Mouse (Mus musculus) limb, embryonic 12.5 days (tissue): ENCODE measurements around the gene Pkn1. TPM values are rescaled to one million over a fixed set of nuclear protein-coding genes. Genes with fewer than 3 reads are reported as not detected.

Source experiments
- ATAC-seq: fragments of 200-750 bp; cut with Nextera tagmentation; 2 replicates; pipeline ENCODE4 v1.8.0; 2017; ENCODE audit warnings: low read depth, moderate TSS enrichment; ENCODE audit not compliant: insufficient number of reproducible peaks, insufficient read depth, low FRiP score, low TSS enrichment
- H3K27ac ChIP-seq: fragments of 300-500 bp; sonication (generic); 2 replicates; pipeline ENCODE4 v1.5.1; 2016; ENCODE audit warnings: mild to moderate bottlenecking, moderate library complexity
- H3K27me3 ChIP-seq: fragments of 300-500 bp; sonication (generic); 2 replicates; pipeline ENCODE4 v1.6.1; 2016; ENCODE audit warnings: mild to moderate bottlenecking, moderate library complexity
- H3K36me3 ChIP-seq: fragments of 300-500 bp; sonication (generic); 2 replicates; pipeline ENCODE4 v1.6.1; 2016; ENCODE audit warnings: mild to moderate bottlenecking, moderate library complexity
- H3K4me1 ChIP-seq: fragments of 300-500 bp; sonication (generic); replicated peaks from 2 replicates; pipeline ENCODE4 v1.6.1; 2016
- H3K4me2 ChIP-seq: fragments of 300-500 bp; sonication (generic); 2 replicates; pipeline ENCODE4 v1.6.1; 2016; ENCODE audit warnings: mild to moderate bottlenecking, moderate library complexity
- H3K4me3 ChIP-seq: fragments of 300-500 bp; sonication (generic); replicated peaks from 2 replicates; pipeline ENCODE4 v1.5.1; 2016; ENCODE audit warnings: mild to moderate bottlenecking
- H3K9ac ChIP-seq: fragments of 300-500 bp; sonication (generic); replicated peaks from 2 replicates; pipeline ENCODE4 v1.6.1; 2016; ENCODE audit warnings: mild to moderate bottlenecking, moderate library complexity
- H3K9me3 ChIP-seq: fragments of 300-500 bp; sonication (generic); 2 replicates; pipeline ENCODE4 v1.6.1; 2016; ENCODE audit warnings: mild to moderate bottlenecking, moderate library complexity
- whole genome bisulfite sequencing: fragments of 180-500 bp; shearing (Covaris S2); methylation state at CpG from one replicate; pipeline ENCODE4 v1.1.7; 2016; 5-methylcytosine and 5-hydroxymethylcytosine counted together
- polyA plus RNA-seq: library from polyadenylated mRNA; unstranded; fragments of >200 nt; fragmentation: Nextera tagmentation; extraction: Ambion mirVana; gene quantifications from 2 replicates; pipeline ENCODE4 v1.2.1, GENCODE M21; 2016

The Pkn1 gene
- polyA plus RNA-seq, 1 experiment from 2014 or later: 36.8 TPM

DNA sequence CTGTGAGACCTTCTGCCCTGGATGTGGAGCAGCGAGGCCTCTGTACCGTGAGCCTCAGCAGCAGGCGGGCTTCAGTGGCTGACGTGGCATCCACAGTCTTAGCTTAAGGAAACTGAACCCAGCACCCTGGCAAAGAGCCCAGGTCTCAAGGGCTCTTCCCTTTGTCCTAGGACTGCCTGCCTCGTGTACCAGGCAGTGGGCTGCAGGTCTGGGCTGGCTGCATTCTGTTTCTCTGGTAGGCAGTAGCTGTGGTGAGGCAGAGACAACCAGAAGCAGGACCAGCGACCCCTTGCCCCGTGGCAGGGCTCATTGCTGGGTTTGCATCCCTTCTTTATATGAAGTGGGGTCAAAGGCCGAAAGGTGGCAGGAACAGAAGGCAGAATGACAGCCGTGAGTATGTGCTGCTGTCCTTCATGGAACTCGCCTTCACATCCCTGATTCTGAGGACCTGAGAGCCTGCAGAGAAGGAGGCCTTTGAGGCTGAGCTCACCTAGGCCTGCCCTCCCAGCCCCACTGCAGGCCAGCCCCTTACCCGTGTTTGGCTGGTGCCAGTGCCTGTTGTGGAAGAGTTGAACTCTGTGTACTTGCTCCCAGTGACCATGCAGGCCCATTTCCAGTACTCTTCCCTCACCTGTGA is 24.6 kb upstream of the Pkn1 start:
- Histone ChIP-seq H3K4me2 (no peak overlapping the region), H3K4me1 (no peaks in the 10 kb centered on the region), H3K36me3 (peaks cover 86% of the 10 kb centered on the region), H3K4me3 (no peak overlapping the region), H3K9ac (no peak overlapping the region), H3K27me3 (no peaks in the 10 kb centered on the region), H3K9me3 (no peaks in the 10 kb centered on the region), H3K27ac (no peak overlapping the region)
- ATAC-seq: no peak
- 91% methylated on average over 11 of the region's 11 CpGs for WGBS

DNA sequence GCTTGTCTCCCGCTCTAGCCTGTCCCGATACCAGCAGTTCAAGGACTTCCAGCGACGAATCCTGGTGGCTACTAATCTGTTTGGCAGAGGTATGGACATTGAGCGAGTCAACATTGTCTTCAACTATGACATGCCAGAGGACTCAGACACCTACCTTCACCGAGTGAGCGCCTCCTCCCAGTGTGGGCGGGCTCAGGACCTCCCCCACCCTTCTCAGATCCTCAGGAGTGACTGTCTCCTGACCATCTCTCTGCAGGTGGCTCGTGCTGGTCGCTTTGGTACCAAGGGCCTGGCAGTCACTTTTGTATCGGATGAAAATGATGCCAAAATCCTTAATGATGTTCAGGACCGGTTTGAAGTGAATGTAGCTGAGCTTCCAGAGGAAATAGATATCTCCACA is 23.7 kb upstream of the Pkn1 start:
- ATAC-seq: no peak
- WGBS: 86% methylated on average over 12 of the region's 12 CpGs
- Histone ChIP-seq H3K36me3 (peaks cover 77% of the 10 kb centered on the region), H3K4me3 (no peak overlapping the region), H3K9ac (no peak overlapping the region), H3K27ac (no peak overlapping the region), H3K4me2 (no peak overlapping the region), H3K9me3 (no peaks in the 10 kb centered on the region), H3K4me1 (0 out of 2 replicates have a peak, but pooled peaks cover 4% of the 10 kb centered on the region), H3K27me3 (no peaks in the 10 kb centered on the region)

DNA sequence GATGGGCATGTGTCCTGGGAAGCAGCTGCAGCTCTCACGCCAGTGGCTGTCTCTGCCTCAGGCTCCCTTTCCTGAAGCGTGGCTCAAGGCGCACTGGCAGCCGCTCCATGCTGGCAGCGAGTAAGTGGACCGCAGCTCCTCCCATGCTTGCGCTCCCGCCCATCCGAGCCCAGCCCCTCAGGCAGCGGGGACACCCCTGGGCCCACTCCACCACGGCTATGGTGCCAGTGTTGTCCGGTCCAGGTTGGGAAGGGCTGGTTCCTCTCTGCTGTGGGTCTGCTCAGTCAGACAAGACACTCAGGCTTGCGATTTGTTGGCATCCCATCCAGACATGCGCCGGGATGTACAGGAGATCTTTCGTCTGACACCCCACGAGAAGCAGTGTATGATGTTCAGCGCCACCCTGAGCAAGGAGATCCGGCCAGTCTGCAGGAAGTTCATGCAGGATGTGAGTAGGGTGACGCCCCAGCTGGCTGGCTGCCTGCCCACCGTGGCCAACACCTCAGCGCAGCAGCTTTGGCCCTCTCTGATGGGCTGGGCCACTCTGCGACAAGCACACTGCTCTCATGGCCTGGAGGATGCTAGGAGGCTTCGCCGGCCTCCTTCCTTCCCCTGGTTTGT is 22.5 kb upstream of the Pkn1 start:
- Histone ChIP-seq H3K36me3 (peaks cover 75% of the 10 kb centered on the region), H3K4me3 (no peak overlapping the region), H3K4me1 (peaks cover 12% of the 10 kb centered on the region), H3K9me3 (no peaks in the 10 kb centered on the region), H3K4me2 (no peak overlapping the region), H3K9ac (no peak overlapping the region), H3K27me3 (no peaks in the 10 kb centered on the region), H3K27ac (no peak overlapping the region)
- no peak for ATAC-seq
- 90% methylated on average over 25 of the region's 25 CpGs for WGBS

DNA sequence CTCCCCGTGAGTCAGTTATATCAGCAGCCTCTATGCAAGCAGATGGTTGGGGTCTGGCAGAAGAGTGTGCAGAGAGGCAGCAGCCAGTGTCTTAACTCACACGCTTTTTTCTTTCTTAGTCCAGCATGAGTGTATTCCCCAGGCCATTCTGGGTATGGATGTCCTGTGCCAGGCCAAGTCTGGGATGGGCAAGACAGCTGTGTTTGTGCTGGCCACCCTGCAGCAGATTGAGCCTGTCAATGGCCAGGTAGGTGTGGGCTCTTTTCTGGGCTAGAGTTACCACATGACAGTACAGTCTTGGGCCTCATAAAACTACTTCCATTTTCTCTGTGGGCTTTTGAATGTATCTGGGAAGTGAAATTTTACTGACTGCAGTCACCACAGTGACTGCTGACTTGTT is 20.7 kb upstream of the Pkn1 start:
- Histone ChIP-seq H3K4me2 (no peak overlapping the region), H3K27ac (no peak overlapping the region), H3K27me3 (no peaks in the 10 kb centered on the region), H3K9ac (no peak overlapping the region), H3K9me3 (no peaks in the 10 kb centered on the region), H3K36me3 (peaks cover 57% of the 10 kb centered on the region), H3K4me3 (no peak overlapping the region), H3K4me1 (peaks cover 18% of the 10 kb centered on the region)
- 80% methylated on average over 2 of the region's 2 CpGs for WGBS
- no peak for ATAC-seq

DNA sequence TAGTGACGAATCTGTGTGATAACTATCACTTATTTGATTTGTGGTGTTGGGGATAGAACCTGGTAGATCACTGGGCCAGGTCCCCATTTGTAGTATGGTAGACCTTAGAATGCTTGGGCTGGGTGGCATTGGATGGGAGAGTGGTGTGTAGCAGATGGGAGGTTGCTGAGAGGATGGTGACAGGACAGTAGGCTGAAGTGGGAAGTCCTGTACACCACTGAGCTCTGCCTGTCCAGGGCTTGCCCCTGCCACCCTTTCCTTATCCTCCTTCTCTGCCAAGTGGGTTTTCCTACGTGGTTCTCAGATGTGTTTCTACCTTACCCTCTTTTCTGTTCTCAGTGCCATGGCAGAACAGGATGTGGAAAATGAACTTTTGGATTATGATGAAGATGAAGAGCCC is 20.1 kb upstream of the Pkn1 start:
- no peaks in the 10 kb centered on the region for H3K9me3 ChIP-seq
- H3K36me3 ChIP-seq: peaks cover 51% of the 10 kb centered on the region
- H3K9ac ChIP-seq: no peak overlapping the region

DNA sequence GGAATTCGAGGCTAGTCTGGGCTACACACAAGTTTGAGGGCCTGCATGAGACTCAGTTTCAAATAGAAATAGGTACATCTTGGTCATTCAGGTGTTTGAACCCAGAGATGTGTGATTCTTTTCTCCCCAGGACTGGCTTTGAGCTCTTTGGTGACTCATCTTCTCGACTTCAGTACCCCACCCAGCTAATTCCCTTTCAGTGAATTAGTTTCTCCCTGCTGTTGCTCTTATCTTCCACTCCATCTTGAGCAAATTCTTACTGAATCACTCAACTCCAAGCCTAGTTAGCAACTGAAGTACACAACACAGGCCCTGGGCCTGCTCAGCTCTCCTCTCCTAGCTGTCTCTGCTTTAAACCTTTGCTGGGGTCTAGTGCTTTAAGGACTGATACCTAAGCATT is 17.6 kb upstream of the Pkn1 start:
- no peak for ATAC-seq
- H3K4me2 ChIP-seq: peak overlapping the region; percentile 68
- 69% methylated on average over 2 of the region's 2 CpGs for WGBS
- H3K9ac ChIP-seq: 0 out of 2 replicates have a peak overlapping the region, but pooled peaks have one; percentile 81
- H3K9me3 ChIP-seq: no peaks in the 10 kb centered on the region
- peak overlapping the region; percentile 88 for H3K4me3 ChIP-seq
- no peaks in the 10 kb centered on the region for H3K27me3 ChIP-seq
- H3K36me3 ChIP-seq: peaks cover 26% of the 10 kb centered on the region
- peaks cover 18% of the 10 kb centered on the region for H3K4me1 ChIP-seq
- H3K27ac ChIP-seq: no peak overlapping the region

More for the DNA sequence above, 20.1 kb upstream of the Pkn1 start:
- H3K27ac ChIP-seq: no peak overlapping the region
- peaks cover 18% of the 10 kb centered on the region for H3K4me1 ChIP-seq
- WGBS: 98% methylated on average over 2 of the region's 2 CpGs
- no peak for ATAC-seq
- H3K27me3 ChIP-seq: no peaks in the 10 kb centered on the region
- H3K4me2 ChIP-seq: no peak overlapping the region
- no peak overlapping the region for H3K4me3 ChIP-seq

DNA sequence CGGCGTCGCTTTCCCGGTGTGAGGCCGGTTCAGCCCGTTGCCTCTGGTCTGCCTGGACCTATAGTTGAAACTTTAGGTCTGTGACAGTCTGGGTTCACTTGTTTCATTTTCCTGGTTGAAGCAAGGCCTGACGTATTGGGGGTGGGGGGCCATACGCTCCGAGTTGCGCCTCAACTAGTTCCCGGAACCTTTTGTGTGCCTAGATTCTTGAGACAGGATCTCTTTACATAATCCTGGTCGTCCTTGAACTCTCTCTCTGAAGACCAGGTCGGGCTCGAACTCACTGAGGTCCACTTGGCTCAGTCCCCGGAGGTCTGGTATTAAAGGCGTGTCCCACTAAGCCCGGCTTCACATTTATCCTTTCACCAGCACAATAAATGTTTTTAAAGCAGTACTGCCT is 16.8 kb upstream of the Pkn1 start:
- WGBS: 2% methylated on average over 17 of the region's 17 CpGs
- Histone ChIP-seq H3K4me1 (peaks cover 18% of the 10 kb centered on the region), H3K9me3 (no peaks in the 10 kb centered on the region), H3K4me2 (peak overlapping the region; percentile 68), H3K4me3 (peak overlapping the region; percentile 88), H3K36me3 (peaks cover 18% of the 10 kb centered on the region), H3K27me3 (no peaks in the 10 kb centered on the region), H3K9ac (peak overlapping the region; percentile 81), H3K27ac (peak overlapping the region; percentile 91; the same call in 1 of the 2 replicates)
- ATAC-seq: no peak

DNA sequence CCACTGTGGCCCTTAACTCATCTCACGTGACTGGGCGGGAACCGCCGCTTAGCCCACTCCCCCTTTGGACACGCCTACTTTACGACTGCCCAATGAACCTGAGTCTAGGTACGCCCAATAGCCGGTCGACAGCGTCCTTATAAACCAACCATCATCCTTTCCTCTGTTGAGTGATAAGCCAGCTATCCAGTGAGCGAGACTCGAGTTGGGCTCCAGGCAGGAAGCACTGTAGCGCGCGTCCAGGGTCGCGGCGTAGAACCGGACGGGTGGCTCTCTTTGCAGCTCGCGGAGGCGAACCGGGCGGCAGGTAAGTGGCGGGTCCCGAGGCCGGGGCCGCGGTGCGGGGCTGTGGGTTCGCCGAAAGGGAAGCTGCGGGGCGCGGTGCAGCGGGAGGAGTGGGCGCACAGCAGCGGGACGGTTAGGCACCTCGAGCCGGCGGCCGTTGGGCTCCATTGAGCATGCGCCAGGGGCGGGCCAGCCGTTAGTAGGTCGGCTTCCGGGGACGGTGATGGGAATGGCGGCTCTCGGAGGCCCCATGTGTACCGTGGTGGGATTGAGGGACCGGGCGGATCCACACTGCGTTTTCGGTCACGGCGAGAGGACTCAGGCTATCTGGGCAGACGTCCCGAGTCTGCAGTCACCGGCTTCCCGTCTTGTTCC is 16.2 kb upstream of the Pkn1 start, which contains the start of gene Ddx39:
Gene Ddx39, plus strand, starts transcription at position 147 of the 660 bp plus-strand sequence.
- H3K36me3 ChIP-seq: peaks cover 12% of the 10 kb centered on the region
- no peaks in the 10 kb centered on the region for H3K27me3 ChIP-seq
- H3K9me3 ChIP-seq: no peaks in the 10 kb centered on the region
- H3K4me3 ChIP-seq: peak within 1 kb of the TSS; percentile 88
- peak within 1 kb of the TSS; percentile 91 for H3K27ac ChIP-seq
- peak; percentile 100 for ATAC-seq
- H3K4me1 ChIP-seq: peaks cover 18% of the 10 kb centered on the region
- peak within 1 kb of the TSS; percentile 68 for H3K4me2 ChIP-seq
- H3K9ac ChIP-seq: peak within 1 kb of the TSS; percentile 81
- WGBS: under 1% methylated on average over 63 of the region's 63 CpGs

DNA sequence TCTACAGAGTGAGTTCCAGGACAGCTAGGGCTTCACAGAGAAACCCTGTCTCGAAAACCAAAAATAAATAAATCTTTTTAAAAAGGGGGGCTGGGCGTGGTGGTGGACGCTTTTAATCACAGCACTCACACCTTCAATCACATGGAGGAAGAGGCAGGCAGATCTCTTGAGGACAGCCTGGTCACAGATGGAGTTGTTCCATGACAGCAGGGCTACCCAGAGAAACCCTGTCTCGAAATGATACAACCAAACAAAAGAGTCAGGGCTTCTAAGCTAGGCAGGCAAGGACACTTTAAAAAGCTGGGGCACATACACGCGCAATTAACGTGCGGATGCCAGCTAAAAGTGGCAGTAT is 15.7 kb upstream of the Pkn1 start:
- H3K4me1 ChIP-seq: peaks cover 18% of the 10 kb centered on the region
- H3K27me3 ChIP-seq: no peaks in the 10 kb centered on the region
- peak overlapping the region; percentile 68 for H3K4me2 ChIP-seq
- peak overlapping the region; percentile 88 for H3K4me3 ChIP-seq
- 0 out of 2 replicates have a peak overlapping the region, but pooled peaks have one; percentile 29 for H3K27ac ChIP-seq
- H3K36me3 ChIP-seq: peaks cover 7% of the 10 kb centered on the region
- peak; percentile 57; the same call in 1 of the 2 replicates for ATAC-seq
- WGBS: 16% methylated on average over 8 of the region's 8 CpGs
- H3K9ac ChIP-seq: no peak overlapping the region
- H3K9me3 ChIP-seq: no peaks in the 10 kb centered on the region

DNA sequence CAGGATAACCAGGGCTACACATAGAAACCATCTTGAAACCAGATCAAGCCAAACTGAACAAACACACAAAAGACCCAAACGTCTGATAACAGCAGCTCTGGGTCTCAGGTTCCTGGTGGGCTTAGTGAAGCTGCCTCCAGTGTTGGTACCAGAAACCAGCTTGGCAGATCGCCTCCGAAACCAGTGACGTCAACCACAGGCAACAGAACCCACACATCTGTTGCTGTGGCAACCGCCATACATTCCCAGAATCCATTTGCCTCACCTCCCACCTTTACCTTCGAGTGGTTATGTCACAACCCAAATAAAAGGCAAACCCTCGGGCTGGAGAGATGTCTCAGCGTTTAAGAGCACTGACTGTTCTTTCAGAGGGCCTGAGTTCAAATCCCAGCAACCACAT is 8.6 kb upstream of the Pkn1 start:
- no peak overlapping the region for H3K4me3 ChIP-seq
- H3K4me2 ChIP-seq: no peak overlapping the region
- H3K27ac ChIP-seq: no peak overlapping the region
- no peaks in the 10 kb centered on the region for H3K9me3 ChIP-seq
- H3K4me1 ChIP-seq: no peaks in the 10 kb centered on the region
- ATAC-seq: no peak
- H3K27me3 ChIP-seq: no peaks in the 10 kb centered on the region
- H3K9ac ChIP-seq: no peak overlapping the region
- WGBS: 72% methylated on average over 8 of the region's 8 CpGs
- no peaks in the 10 kb centered on the region for H3K36me3 ChIP-seq

DNA sequence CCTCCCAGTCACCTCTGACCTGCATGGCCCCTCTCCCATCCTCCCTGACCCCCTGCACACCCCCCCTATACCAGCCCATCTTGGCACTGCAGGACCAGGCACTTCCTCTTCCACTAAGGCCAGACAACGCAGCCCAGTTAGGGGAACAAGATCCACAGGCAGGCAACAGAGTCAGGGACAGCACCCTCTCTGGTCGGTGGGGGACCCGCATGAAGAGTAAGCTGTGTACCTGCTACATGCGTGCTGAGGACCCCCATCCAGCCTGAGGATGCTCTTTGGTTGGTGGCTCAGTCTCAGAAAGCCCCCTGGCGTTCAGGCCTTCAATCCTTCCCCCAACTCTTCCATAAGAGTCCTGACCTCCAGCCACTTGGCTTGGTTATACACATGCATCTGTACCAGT is 7.4 kb upstream of the Pkn1 start:
- Histone ChIP-seq H3K4me3 (no peak overlapping the region), H3K9me3 (0 out of 2 replicates have a peak, but pooled peaks cover 2% of the 10 kb centered on the region), H3K27ac (no peak overlapping the region), H3K36me3 (no peaks in the 10 kb centered on the region), H3K4me2 (no peak overlapping the region), H3K9ac (no peak overlapping the region), H3K4me1 (no peaks in the 10 kb centered on the region), H3K27me3 (no peaks in the 10 kb centered on the region)
- no peak for ATAC-seq
- WGBS: 69% methylated on average over 5 of the region's 5 CpGs
